Mouse (Mus musculus) left cerebral cortex, postnatal 10 days (tissue): ENCODE measurements around the gene Ccne1. TPM values are rescaled to one million over a fixed set of nuclear protein-coding genes. Genes with fewer than 3 reads are reported as not detected.
"Not testable (repeated sequence)": the region's sequence is repeated elsewhere in the genome, so short reads cannot be mapped to it uniquely, and the experiment has no call there.

Experiments
- DNase-seq, 2 experiments: peaks; one replicate each; pipeline ENCODE4 v3.0.0; 2021 to 2022; ENCODE audit warnings: low spot score in 2 of 2, mixed read lengths in 1 of 2; ENCODE audit errors: extremely low spot score in 1 of 2
- intact Hi-C: fragments of 180-260 bp; cut with DNase I; formaldehyde crosslinking; loops from one replicate; pipeline ENCODE4 v1.15.1; 2025
- total RNA-seq, 2 experiments: library from RNA; stranded (reverse); gene quantifications; 2 replicates each; pipeline ENCODE4 v1.2.3; 2021

The Ccne1 gene
- total RNA-seq: 10 to 100 TPM; 13.0 to 15.2 TPM

DNA sequence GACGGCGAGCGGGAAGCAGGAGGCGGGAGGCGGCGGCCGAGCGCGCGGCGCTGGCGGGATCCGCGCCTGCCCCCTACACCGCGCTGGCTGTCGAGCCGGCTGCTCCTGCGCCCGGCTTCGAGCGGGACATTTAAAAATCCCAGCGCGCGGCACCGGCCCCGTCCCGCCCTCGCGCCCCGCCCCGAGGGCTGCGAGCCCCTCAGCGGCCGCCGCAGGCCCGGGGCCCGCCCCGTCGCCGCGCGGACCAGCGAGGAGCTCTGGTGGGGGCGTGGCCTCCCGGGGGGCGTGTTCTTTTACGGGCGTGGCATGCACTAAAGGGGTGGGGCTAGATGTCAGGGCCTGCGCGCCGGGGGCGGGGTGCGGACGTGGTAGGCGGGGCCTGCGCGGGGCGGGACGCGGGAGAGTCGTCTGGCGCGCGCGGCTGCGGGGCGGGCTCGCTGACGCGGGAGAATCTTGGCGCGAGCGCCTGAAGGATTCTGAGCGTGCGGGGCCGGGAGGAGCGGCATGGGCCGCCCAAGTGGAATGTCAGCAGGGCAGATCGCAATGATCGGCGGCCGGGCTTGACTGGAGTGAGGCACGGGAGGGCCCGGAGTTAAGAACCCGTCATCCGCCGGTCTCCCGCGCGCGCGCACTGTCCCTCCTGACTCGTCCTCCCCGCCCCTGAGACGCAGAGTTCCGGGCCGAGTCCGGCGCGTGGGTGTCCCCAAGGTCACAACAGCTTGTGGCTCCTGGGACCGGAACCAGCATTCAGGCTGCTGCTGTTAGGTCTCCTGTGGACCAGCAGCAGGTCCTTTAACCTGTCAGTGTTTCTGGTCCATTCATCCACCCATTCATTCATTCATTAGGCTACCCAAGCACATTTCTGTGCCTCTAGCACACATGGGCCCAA, at the start of gene Ccne1:
Ccne1 (minus strand) TSS at position 164 of the 889 bp plus-strand sequence.
- intact Hi-C loops: no loop called here
- peak; percentile 97 to 98 for DNase-seq

DNA sequence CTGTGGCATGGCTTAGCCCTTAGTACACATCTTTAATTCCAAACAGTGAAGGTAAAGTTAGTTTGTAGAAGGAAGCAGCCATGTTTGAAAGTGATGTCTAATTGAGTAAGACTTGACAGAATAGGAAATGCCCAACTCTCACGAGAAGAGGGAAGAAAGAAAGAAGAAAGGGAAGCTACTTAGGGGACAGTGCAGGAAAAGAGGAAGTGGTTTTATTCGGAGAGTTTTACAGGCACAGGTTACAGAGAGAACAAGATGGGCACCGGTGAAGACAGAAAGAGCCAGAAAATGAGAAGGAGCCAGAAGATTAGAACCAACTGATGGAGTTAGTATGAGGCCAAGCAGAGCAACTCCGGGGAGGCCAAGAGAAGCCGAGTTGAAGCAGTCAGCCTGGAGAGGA, 48.5 kb upstream of the Ccne1 start:
- intact Hi-C loops: loop anchor here (10.0 kb wide), 1 partner anchor 381 kb away; the partner anchor contains the start of gene Zfp536
- DNase-seq: no peak

GRCm38 (mm10) chr7:38152571-38152970, 45.2 kb upstream of the Ccne1 start:
- DNase-seq: no peak
- intact Hi-C loops: loop anchor here (10.0 kb wide), 1 partner anchor 378 kb away; the partner anchor contains the start of gene Zfp536

DNA sequence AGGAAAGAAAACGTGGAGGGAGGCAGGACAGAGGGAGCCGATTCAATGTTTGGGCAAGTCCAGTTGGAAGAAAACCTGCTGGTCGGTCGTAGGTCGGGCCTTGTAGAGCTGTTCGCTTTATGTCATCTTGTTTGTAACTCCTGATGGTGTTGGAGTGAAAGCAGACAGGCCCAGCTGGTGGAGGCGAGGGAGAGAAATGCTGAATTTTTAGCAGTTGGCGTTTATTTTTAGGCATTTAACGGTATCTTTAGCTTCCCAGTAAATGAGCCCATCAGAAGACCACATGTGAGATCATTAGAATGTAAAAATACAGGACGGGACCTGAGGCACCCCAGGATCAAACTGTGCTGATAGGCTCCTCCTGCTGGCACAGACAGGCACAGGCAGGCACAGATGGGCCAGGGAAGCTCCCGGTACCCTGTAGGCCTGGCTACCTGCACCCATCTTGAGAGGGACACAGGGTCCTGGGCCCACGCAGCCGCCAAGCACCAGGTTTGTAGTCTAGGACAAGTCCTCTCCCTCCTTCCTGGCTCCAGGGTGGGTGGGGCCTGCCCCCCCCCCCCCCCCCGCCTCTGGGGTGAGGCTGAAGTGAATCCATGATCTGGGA, 44.5 kb upstream of the Ccne1 start:
- intact Hi-C loops: loop anchor here (10.0 kb wide), 1 partner anchor 377 kb away; the partner anchor contains the start of gene Zfp536
- DNase-seq: peak in 1 of 2 experiments; percentile 47

DNA sequence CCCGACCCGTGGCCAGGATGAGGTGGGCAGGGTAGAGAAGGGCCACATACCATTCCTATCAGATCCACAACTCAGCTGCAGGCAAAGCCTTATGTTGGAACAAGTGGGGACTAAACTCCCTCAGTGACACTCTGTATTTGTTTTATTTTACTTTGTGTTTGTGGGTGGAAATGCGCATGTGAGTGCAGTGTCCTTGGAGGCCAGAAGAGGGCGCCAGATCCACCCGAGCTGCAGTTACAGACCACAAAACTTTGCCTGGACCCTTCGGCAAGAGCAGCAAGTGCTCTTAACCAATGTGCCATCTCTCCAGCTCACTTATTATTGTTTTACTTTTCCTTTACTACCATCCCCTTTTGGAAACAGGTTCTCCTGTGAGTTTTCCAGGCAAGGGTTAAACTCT, 40.1 kb upstream of the Ccne1 start:
- no peak for DNase-seq
- intact Hi-C loops: no loop called here

GRCm38 (mm10) chr7:38141747-38142545, 34.6 kb upstream of the Ccne1 start:
- intact Hi-C loops: loop anchor here (5.0 kb wide), 2 partner anchors 80 to 770 kb away; no protein-coding TSS in a partner anchor
- DNase-seq: peak; percentile 69 to 85

GRCm38 (mm10) chr7:38140324-38140723, 33.0 kb upstream of the Ccne1 start:
- DNase-seq: peak; percentile 60 to 65
- intact Hi-C loops: loop anchor here (5.0 kb wide), 2 partner anchors 78 to 768 kb away; no protein-coding TSS in a partner anchor

DNA sequence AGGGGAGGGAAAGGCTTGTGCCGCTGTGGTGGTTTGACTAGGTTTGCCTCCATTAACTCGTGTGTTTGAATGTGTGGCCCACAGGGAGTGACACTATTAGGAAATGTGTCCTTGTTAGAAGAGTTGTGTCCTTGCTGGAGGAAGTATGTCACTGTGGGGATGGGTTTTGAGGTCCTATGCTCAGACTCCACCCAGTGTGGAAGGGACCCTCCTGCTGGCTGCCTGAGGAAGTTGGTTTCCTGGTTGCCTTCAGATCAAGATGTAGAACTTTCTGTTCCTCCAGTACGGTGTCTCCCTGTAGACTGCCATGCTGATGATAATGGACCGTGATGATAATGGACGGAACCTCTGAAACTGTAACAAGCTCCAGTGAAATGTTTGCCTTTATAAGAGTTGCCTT, 27.1 kb upstream of the Ccne1 start:
- intact Hi-C loops: no loop called here
- DNase-seq: no peak

DNA sequence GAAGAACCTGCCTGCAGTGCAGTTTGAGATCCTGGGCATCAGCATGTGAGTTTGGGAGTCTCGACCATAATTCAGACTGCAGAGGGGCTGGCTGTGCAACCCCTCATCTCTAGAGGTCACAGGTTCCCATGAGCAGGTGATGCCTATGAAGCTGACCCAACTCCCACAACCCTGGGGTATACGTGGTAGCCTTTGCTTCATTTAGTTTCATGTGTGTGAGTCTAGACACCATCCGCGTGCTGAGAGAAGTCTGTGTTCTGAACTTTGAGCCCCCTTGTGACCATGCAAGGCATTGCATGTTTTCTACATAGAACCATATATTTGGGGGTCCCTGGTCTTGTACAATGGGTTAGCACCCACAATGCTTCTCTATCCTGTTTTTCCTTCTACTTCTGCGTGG, 23.9 kb upstream of the Ccne1 start:
- intact Hi-C loops: no loop called here
- no peak for DNase-seq

GRCm38 (mm10) chr7:38129986-38130729, 22.8 kb upstream of the Ccne1 start:
- intact Hi-C loops: no loop called here

GRCm38 (mm10) chr7:38129491-38129890, 22.2 kb upstream of the Ccne1 start:
- DNase-seq: no peak
- intact Hi-C loops: no loop called here

More at GRCm38 (mm10) chr7:38129986-38130729, 22.8 kb upstream of the Ccne1 start:
- no peak for DNase-seq

GRCm38 (mm10) chr7:38128256-38128655, 20.9 kb upstream of the Ccne1 start:
- intact Hi-C loops, DNase-seq: not testable (repeated sequence)

DNA sequence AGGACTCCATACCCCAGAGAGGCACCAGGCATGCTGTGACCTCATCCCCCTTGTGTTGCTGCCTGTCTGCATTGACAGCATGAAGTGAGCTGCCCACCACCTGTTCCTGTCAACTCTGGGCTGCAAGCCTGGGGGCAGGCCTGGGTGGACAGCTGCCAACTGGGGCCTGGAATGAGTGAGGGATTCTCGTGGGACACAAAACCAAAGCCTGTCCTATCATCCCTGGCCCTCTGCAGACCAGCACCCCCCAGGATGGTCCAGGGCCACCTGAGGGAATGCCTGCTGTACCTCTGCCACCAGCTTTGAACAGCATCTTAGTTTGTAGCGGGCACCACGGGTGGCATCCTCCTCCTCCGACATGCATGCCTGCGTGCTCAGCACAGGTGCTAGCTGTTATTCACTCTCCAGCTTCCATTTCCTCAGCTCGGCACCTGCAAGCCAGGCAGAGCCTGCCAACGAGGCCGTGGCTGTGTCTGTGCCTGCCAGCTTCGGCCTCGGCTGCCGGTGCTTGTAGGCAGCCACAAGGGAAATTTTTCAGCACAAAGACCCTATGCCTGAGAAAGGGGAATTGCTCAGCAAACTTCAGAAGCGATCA, 18.3 kb upstream of the Ccne1 start:
- DNase-seq: peak in 1 of 2 experiments; percentile 47
- intact Hi-C loops: no loop called here

GRCm38 (mm10) chr7:38124164-38124563, 16.8 kb upstream of the Ccne1 start:
- intact Hi-C loops, DNase-seq: not testable (repeated sequence)

- no peak for DNase-seq
These were observed 11.3 kb upstream of the Ccne1 start for GRCm38 (mm10) chr7:38118594-38118993.

DNA sequence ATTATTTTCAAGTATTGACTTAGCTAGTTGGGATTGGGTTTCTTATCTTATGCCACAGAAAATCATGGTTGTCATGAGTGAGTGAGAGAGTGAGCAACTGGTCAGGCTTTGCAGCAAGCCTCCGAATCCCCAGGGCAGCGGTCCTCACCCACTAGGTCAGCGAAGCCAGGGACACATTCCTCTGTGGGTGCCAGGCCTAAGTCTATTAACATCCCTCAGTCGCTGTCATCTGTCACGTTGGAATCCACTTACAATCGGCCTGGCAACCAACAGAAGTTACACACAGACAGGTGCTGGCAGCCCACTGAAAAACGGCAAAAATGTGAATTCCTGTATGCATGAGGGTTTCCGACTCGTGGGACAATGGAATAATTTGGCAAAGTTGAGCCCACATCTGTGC, 5.1 kb upstream of the Ccne1 start:
- no peak for DNase-seq
- intact Hi-C loops: no loop called here

More at GRCm38 (mm10) chr7:38118594-38118993, 11.3 kb upstream of the Ccne1 start:
- intact Hi-C loops: no loop called here

DNA sequence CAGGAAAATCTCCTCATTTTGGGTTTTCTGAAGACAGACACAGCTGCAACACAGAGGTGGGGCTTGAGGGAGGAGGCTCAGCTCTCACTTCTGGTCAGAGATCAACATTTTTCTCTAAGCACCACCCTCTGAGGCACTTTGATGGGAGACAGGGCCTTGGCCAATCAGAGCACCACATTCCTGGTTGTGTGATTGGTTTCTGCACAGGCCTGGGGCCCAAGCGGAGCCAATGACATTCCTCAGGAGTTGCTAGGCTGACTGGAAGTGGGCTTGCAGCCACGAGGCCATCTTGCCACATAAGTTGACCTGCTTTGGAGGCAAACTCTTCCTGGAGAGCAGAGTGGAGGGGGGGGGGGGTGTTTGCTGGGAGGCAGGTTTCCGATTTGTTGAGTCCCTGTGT, 4.7 kb upstream of the Ccne1 start:
- intact Hi-C loops: no loop called here

DNA sequence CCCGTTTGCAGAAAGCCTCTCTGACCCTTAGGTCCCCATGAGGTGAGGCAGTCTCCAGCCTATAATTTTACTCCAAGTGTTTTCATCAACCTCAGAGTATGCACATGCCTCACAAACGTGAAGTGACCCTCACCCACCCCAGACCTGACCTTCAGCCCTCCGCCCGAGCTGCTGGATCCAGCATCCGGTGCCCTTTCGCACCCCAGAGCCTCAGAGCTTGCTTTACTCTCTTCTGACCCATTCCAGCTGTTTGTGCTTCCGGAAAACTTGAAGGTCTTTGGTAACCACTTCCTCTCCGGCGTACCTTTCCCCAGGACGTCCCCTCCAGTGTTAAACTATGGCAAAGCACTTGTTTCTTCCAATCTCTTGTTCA, 912 bp upstream of the Ccne1 start:
- intact Hi-C loops: no loop called here

More for the DNA sequence above, 4.7 kb upstream of the Ccne1 start:
- DNase-seq: peak in 1 of 2 experiments; percentile 77

More for the DNA sequence above, 912 bp upstream of the Ccne1 start:
- peak; percentile 17 to 44 for DNase-seq
